Mouse (Mus musculus) kidney, embryonic 14.5 days (tissue): ENCODE data around the gene Mlh3. TPM values are rescaled to one million over a fixed set of nuclear protein-coding genes. Genes with fewer than 3 reads are reported as not detected.

Source experiments
- ATAC-seq: fragments of 200-750 bp; cut with Nextera tagmentation; 2 replicates; pipeline ENCODE4 v1.8.0; 2017; ENCODE audit warnings: moderate number of reproducible peaks, mild to moderate bottlenecking, moderate TSS enrichment, moderate library complexity; ENCODE audit not compliant: low FRiP score, low TSS enrichment
- H3K27ac ChIP-seq: fragments of 300-500 bp; sonication (generic); 2 replicates; pipeline ENCODE4 v1.5.1; 2014; ENCODE audit warnings: low read depth, mild to moderate bottlenecking, low read length, moderate library complexity, mixed read lengths
- H3K27me3 ChIP-seq: fragments of 300-500 bp; sonication (generic); 2 replicates; pipeline ENCODE4 v1.6.1; 2014; ENCODE audit warnings: mild to moderate bottlenecking, low read length; ENCODE audit not compliant: control insufficient read depth, insufficient read depth
- H3K36me3 ChIP-seq: fragments of 300-500 bp; sonication (generic); 2 replicates; pipeline ENCODE4 v1.6.1; 2014; ENCODE audit warnings: low read length, mixed read lengths; ENCODE audit not compliant: control insufficient read depth, insufficient read depth
- H3K4me1 ChIP-seq: fragments of 300-500 bp; sonication (generic); 2 replicates; pipeline ENCODE4 v1.6.1; 2014; ENCODE audit warnings: low read length, mixed read lengths; ENCODE audit not compliant: control insufficient read depth, insufficient read depth
- H3K4me2 ChIP-seq: fragments of 300-500 bp; sonication (generic); replicated peaks from 2 replicates; pipeline ENCODE4 v1.6.1; 2014; ENCODE audit warnings: low read depth, mild to moderate bottlenecking, low read length
- H3K4me3 ChIP-seq: fragments of 300-500 bp; sonication (generic); 2 replicates; pipeline ENCODE4 v1.5.1; 2014; ENCODE audit warnings: mild to moderate bottlenecking, low read length
- H3K9ac ChIP-seq: fragments of 300-500 bp; sonication (generic); 2 replicates; pipeline ENCODE4 v1.6.1; 2014; ENCODE audit warnings: low read depth, mild to moderate bottlenecking, low read length, moderate library complexity
- H3K9me3 ChIP-seq: fragments of 300-500 bp; sonication (generic); 2 replicates; pipeline ENCODE4 v1.6.1; 2016; ENCODE audit warnings: low read length; ENCODE audit not compliant: control insufficient read depth
- WGBS: fragments of 180-500 bp; shearing (Covaris S2); extraction: QIAGEN DNeasy Blood & Tissue Kit; methylation state at CpG from one replicate; pipeline ENCODE4 v1.1.7; 2014; 5-methylcytosine and 5-hydroxymethylcytosine counted together
- polyA plus RNA-seq: library from polyadenylated mRNA; unstranded; fragments of >200 nt; fragmentation: Nextera tagmentation; extraction: Ambion mirVana; gene quantifications from 2 replicates; pipeline ENCODE4 v1.2.1, GENCODE M21; 2014

Gene Mlh3
- polyA plus RNA-seq, 1 experiment from 2014 or later, result 10.8 TPM

DNA sequence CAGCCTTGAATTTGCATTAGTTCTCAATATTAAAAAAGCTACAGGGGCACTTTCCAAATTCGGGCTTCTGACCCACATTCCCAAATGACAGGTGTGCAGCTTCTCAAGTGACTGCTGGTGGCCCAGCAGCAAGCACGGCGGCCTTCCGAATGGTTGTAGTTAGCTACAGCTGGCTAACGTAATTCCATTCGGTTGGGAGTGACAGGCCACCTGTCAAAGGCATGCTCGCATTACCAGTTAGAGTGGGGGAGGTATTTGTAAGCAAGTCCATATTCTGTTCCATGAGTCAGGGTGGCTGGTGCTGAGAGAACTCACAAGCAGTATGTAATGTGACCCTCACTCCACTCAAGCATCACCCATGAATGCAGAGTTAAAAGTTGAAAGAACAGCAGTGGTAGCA is 43.2 kb downstream of the Mlh3 start:
- Histone ChIP-seq H3K9ac (no peak overlapping the region), H3K4me2 (no peak overlapping the region), H3K27me3 (no peaks in the 10 kb centered on the region), H3K4me3 (no peak overlapping the region), H3K9me3 (no peaks in the 10 kb centered on the region), H3K27ac (peak overlapping the region; percentile 90), H3K4me1 (peaks cover 29% of the 10 kb centered on the region), H3K36me3 (peaks cover 46% of the 10 kb centered on the region)
- ATAC-seq, result peak; percentile 92
- 10% methylated on average over 7 of the region's 7 CpGs for WGBS

DNA sequence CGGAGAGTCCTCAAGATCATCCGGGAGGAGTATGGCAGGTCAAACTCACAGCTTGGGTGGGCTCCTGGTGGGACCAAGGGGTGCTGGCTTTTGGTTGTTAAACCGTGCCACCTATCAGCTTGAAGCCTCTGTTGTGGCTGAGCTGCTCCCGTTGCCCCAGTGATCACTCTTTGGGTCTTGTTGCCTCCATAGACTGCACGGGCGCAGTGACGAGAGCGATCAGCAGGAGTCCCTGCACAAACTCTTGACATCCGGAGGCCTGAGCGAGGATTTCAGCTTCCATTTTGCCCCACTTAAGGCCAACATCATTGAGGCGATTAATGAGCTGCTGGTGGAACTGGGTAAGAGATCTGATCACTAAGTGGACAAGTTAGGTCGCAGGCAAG is 50.5 kb downstream of the Mlh3 start:
- H3K9ac ChIP-seq, result peak overlapping the region; percentile 72
- peak; percentile 3; the same call in 1 of the 2 replicates for ATAC-seq
- H3K4me3 ChIP-seq, result peak overlapping the region; percentile 94
- peaks cover 16% of the 10 kb centered on the region for H3K4me1 ChIP-seq
- peaks cover 38% of the 10 kb centered on the region for H3K36me3 ChIP-seq
- WGBS, result 1% methylated on average over 12 of the region's 12 CpGs
- H3K27ac ChIP-seq, result peak overlapping the region; percentile 57; the same call in 1 of the 2 replicates
- H3K4me2 ChIP-seq, result peak overlapping the region; percentile 75
- no peaks in the 10 kb centered on the region for H3K9me3 ChIP-seq
- H3K27me3 ChIP-seq, result no peaks in the 10 kb centered on the region

DNA sequence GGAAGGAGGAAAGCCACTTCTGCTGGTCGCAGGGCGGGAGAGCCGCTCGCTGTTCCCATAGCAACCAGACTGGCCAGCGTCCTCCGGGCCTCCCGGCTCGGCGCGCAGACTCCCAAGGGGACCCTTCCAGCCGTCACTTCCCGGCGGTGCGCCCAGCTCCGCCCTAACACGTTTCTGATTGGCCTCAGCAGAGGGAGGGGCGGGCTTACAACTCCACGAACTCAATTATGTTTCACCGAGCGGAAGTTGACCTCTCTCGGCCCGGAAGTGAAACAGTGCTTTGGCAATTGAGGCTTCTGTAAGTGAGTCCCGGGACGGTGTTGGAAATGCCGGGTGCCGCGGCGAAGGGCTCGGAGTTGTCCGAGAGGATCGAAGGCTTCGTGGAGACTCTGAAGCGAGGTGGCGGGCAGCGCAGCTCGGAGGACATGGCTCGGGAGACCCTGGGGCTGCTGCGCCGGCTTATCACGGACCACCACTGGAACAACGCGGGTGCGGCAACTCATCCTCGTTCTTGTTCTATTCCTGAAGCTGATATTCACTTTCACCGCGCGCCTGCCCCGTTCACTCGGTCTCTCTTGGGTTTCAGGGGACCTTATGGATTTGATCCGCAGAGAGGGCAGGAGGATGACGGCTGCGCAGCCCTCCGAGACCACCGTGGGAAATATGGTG is 51.0 kb downstream of the Mlh3 start, which contains the start of gene Eif2b2:
TSS of gene Eif2b2 (plus strand) at position 246 of the 669 bp plus-strand sequence.
- Histone ChIP-seq H3K4me3 (peak within 1 kb of the TSS; percentile 94), H3K36me3 (peaks cover 33% of the 10 kb centered on the region), H3K9me3 (no peaks in the 10 kb centered on the region), H3K4me1 (peaks cover 16% of the 10 kb centered on the region), H3K27me3 (no peaks in the 10 kb centered on the region), H3K4me2 (peak within 1 kb of the TSS; percentile 75), H3K27ac (peak within 1 kb of the TSS; percentile 57), H3K9ac (peak within 1 kb of the TSS; percentile 72)
- WGBS, result under 1% methylated on average over 54 of the region's 54 CpGs
- ATAC-seq, result peak; percentile 100

DNA sequence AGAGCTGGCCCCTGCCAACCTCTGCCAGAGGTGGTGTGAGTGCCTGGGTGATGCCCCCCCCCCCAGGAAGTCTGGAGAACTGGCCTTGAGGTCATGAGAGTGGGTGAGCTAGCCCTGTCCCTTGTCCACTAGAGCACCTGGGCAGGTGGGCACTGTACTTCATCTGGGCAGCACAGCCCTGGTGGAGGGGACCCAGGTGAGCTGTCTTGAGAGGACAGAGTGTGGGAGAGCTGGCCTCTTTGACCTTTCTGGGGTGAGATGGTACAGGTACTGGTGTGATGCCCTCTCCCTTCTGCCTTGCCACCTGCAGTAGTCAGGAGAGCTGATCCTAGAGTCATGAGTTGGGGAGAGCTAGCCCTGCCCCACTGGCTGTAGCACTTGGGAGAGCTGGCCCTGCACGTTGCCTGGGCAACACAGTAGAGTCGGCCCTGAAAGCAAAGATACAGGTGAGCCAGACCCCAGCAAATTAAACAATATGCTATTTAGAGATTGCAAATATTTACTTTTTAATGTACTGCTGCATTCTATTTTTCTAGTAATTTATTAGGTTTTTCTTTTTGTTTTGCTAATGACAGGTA is 52.6 kb downstream of the Mlh3 start:
- H3K9ac ChIP-seq, result no peak overlapping the region
- H3K27ac ChIP-seq, result no peak overlapping the region
- peaks cover 18% of the 10 kb centered on the region for H3K36me3 ChIP-seq
- peaks cover 16% of the 10 kb centered on the region for H3K4me1 ChIP-seq
- H3K27me3 ChIP-seq, result no peaks in the 10 kb centered on the region
- no peaks in the 10 kb centered on the region for H3K9me3 ChIP-seq
- no peak overlapping the region for H3K4me2 ChIP-seq
- ATAC-seq, result no peak
- H3K4me3 ChIP-seq, result no peak overlapping the region
- 88% methylated on average over 2 of the region's 2 CpGs for WGBS

DNA sequence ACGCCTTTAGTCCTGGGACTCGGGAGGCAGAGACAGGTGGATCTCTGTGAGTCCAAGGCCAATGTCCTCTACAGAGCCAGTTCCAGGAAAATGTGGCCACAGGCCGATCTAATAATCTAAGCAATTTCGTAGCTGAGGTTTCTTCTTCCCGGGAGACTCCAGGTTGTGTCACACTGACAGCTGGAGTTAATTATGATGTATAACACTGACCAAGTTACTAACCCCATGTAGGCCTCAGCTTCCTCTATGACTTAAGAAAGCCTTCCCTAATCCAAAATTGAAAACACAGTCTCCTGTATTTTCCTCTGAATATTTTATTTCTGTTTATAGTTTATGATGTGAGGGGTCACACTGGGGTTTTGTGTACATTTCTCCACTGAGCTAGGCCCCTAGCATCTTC is 55.4 kb downstream of the Mlh3 start:
- ATAC-seq, result no peak

DNA sequence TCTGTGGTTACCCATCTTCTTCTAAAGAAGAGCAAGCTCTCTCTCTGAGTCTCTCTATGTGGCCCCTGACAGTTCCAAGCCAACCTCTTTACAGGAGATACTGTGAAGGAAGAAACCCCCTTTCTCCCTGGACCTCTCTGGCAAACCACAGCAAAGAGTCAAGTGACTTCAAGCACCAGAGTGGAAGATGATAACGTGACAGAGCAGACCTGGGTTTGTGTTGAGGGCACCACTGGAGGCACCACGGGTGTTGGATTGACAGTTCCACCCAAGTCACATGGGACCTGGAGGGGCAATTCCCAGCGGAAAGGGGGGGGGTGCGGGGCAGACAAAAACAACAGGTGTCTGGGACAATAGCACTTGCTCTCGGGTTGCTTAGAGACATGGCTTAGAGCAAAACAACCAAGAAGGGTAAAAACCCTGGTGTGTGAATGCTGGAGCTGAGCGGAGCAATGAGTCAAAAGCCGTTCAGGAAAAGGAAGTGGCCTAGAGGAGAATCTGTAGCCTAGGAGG is 61.7 kb downstream of the Mlh3 start:
- H3K4me3 ChIP-seq, result no peak overlapping the region
- no peak overlapping the region for H3K4me2 ChIP-seq
- WGBS, result 30% methylated on average over 7 of the region's 7 CpGs
- H3K4me1 ChIP-seq, result no peaks in the 10 kb centered on the region
- no peaks in the 10 kb centered on the region for H3K9me3 ChIP-seq
- ATAC-seq, result no peak
- no peak overlapping the region for H3K9ac ChIP-seq
- no peaks in the 10 kb centered on the region for H3K36me3 ChIP-seq
- H3K27me3 ChIP-seq, result no peaks in the 10 kb centered on the region
- no peak overlapping the region for H3K27ac ChIP-seq

More for the DNA sequence above, 55.4 kb downstream of the Mlh3 start:
- 90% methylated on average over 5 of the region's 5 CpGs for WGBS
- no peak overlapping the region for H3K9ac ChIP-seq
- no peak overlapping the region for H3K27ac ChIP-seq
- no peak overlapping the region for H3K4me3 ChIP-seq
- H3K9me3 ChIP-seq, result no peaks in the 10 kb centered on the region
- no peaks in the 10 kb centered on the region for H3K27me3 ChIP-seq
- peaks cover 4% of the 10 kb centered on the region; the same call in 1 of the 2 replicates for H3K4me1 ChIP-seq
- no peaks in the 10 kb centered on the region for H3K36me3 ChIP-seq
- no peak overlapping the region for H3K4me2 ChIP-seq

DNA sequence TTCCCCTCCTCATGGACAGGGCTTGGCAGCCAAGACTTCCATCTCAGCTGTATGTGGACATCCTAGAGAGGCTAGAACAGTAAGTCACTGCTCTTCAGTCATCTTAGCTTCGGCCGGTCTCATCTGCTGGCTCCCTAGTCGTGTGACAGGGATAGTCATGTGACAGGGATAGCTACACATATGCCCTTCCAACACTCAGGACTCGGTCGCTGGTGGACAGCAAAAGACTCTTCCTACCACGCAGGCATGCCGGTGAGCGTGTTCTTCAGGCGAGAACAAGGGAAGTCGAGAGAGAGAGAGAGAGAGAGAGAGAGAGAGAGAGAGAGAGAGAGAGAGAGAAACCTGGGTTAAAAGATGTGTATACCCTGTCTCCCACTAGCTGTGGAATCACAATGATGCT is 65.0 kb downstream of the Mlh3 start:
- H3K9ac ChIP-seq, result no peak overlapping the region
- WGBS, result 92% methylated on average over 10 of the region's 10 CpGs

DNA sequence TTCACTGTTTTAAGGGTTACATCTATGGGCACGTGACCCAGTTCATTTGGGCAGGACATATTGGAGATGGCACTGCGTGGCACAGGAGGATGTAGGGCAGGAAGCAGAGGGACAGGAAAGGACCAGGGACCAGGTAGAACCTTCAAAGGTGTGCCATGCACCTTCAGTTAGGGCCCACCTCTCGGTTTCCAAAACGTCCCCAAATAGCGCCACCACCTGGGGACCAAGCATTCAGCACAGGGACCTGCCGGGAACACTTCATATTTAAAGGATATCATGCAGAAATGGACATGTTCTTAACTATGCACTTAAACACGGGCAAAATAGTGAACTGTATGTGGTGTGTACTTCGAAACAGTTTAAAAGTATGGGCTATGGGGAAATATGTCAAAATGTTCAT is 66.3 kb downstream of the Mlh3 start:
- Histone ChIP-seq H3K27me3 (no peaks in the 10 kb centered on the region), H3K36me3 (no peaks in the 10 kb centered on the region), H3K9ac (no peak overlapping the region), H3K4me3 (no peak overlapping the region), H3K4me2 (no peak overlapping the region), H3K4me1 (peaks cover 14% of the 10 kb centered on the region), H3K9me3 (no peaks in the 10 kb centered on the region), H3K27ac (no peak overlapping the region)
- no peak for ATAC-seq
- 54% methylated on average over 8 of the region's 8 CpGs for WGBS

More for the DNA sequence above, 65.0 kb downstream of the Mlh3 start:
- ATAC-seq, result no peak
- H3K4me2 ChIP-seq, result no peak overlapping the region
- no peaks in the 10 kb centered on the region for H3K27me3 ChIP-seq
- H3K4me3 ChIP-seq, result no peak overlapping the region
- no peak overlapping the region for H3K27ac ChIP-seq
- no peaks in the 10 kb centered on the region for H3K9me3 ChIP-seq
- H3K4me1 ChIP-seq, result peaks cover 14% of the 10 kb centered on the region
- H3K36me3 ChIP-seq, result no peaks in the 10 kb centered on the region

DNA sequence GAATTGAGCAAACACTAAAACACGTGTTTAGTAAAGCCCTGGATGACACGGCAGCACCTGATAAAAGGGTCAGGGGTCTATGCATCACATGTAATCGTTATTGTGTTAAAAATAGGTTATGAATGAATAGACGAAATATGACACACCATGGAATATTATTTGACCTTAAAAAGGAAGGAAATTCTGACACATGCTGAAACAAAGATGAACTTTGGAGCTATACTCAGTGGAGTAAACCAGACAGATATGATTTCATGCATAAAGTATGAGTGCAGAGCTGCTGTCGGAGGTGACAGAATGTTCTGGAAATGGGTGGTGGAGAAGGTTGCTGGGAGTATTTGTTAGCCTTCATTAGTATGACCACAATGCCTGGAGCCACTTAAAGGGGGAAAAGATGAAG is 66.7 kb downstream of the Mlh3 start:
- Histone ChIP-seq H3K4me1 (peaks cover 14% of the 10 kb centered on the region), H3K4me3 (no peak overlapping the region), H3K9me3 (no peaks in the 10 kb centered on the region), H3K36me3 (no peaks in the 10 kb centered on the region), H3K27me3 (no peaks in the 10 kb centered on the region), H3K4me2 (no peak overlapping the region), H3K9ac (no peak overlapping the region), H3K27ac (no peak overlapping the region)
- ATAC-seq, result no peak
- WGBS, result 81% methylated on average over 5 of the region's 5 CpGs
